Mouse (Mus musculus): ENCODE results near the gene Cfap73.

DNA sequence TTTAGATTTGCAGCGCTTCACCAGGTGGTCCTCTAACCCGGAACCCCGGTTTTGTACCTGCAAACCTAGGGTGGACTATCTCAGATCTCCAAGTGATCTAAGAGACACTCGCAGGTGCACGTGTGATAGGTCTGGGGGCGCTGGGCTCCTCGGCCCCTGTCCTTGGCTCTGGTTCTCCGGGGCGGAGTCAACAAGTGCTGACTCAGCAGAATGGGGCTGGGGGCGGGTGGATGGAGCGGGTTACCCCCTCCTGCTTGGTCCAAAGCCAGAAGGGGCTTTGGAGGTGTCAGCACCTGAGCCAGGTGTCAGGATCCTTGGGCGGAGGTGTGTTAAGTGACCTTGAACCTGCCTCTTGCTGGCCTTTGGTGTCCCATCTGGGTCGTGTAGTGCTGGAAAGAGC, 15.9 kb upstream of the Cfap73 start:
- no peak for TF ChIP-seq CTCF (IDR thresholded peaks at IDR 0.05 in 2 of 3, conservative IDR thresholded peaks at IDR 0.05 in 1 of 3; ENCODE audit: control insufficient read depth in 1 of 3, insufficient read depth in 1 of 3, low read depth in 2 of 3, low read length in 3 of 3, poor library complexity in 1 of 3, severe bottlenecking in 1 of 3)
- TF ChIP-seq POLR2A (IDR thresholded peaks at IDR 0.05; ENCODE audit: control insufficient read depth in 1 of 2, insufficient read depth in 1 of 2, low read depth in 1 of 2, low read length in 2 of 2, poor library complexity in 1 of 2): no peak
- no peak for TF ChIP-seq CHD2 (IDR thresholded peaks at IDR 0.05; ENCODE audit: low read length)

Data from MEL (cell line).